Mouse (Mus musculus): Measurements from ENCODE around the gene Cnr2. TPM values are rescaled to one million over a fixed set of nuclear protein-coding genes. Genes with fewer than 3 reads are reported as not detected.

Gene Cnr2
- total and polyA plus RNA-seq, 2 experiments = 2.1 to 3.0 TPM

DNA sequence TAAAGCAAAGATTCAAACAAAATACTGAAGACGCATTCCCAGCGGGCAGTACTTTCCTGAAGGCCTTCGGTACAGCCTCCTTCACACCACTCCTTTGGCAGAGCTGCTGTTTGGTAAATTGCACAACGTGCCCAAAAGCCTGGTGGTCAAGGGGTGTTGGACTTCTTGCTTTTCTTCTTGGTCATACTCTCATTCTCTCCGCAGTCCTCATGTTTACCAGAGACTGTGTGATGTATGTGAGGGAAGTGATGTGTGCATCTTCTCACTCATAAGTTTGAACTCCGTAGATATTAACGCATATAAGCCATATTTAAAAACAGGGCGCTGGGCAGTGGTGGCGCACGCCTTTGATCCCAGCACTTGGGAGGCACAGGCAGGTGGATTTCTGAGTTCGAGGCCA is 40.6 kb upstream of the Cnr2 start:
- TF ChIP-seq POLR2A (IDR thresholded peaks at IDR 0.05; ENCODE audit: extremely low read depth, insufficient read depth, low read length) (no peak), CTCF (IDR thresholded peaks at IDR 0.05; ENCODE audit: low read depth, low read length) (no peak)
- Histone ChIP-seq H3K4me1 (ENCODE audit: control insufficient read depth, insufficient read depth, low read length) (peaks cover 4% of the 10 kb centered on the region), H3K9ac (ENCODE audit: low read depth, low read length) (no peak overlapping the region), H3K36me3 (ENCODE audit: control insufficient read depth, insufficient read depth, low read length) (no peaks in the 10 kb centered on the region), H3K27me3 (ENCODE audit: control insufficient read depth, insufficient read depth, low read length) (no peaks in the 10 kb centered on the region), H3K4me3 (ENCODE audit: insufficient read depth, low read depth, low read length) (no peak overlapping the region), H3K27ac (replicated peaks; ENCODE audit: insufficient read depth, low read depth, low read length) (no peak overlapping the region), H3K79me2 (ENCODE audit: control insufficient read depth, insufficient read depth, low read length) (peaks cover 9% of the 10 kb centered on the region; the same call in 1 of the 2 replicates)
- DNase-seq (ENCODE audit: extremely low read depth, low read depth, low spot score) = no peak
- WGBS = 69% methylated on average over 11 of the region's 11 CpGs

DNA sequence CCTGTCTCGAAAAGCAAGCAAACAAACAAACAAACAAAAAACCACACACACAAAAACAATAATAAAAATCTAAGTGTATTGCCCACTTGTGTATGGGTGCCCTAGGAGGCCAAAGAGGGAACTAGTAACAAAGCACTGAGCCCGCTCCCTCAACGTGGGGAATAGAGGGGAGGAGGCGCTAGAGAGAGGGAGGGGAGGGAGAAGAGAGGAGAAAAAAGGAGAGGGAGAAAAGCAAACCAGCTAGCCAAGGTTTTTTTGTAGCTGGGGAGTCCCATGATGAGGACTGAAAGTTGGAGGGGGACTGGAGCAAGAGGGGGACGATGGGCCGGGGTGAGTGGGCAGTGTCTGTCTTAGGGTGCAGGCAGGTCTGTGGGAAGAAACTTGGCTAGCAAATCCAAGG is 40.1 kb upstream of the Cnr2 start:
- Histone ChIP-seq H3K4me3 (ENCODE audit: insufficient read depth, low read depth, low read length) (peak overlapping the region; percentile 66), H3K79me2 (ENCODE audit: control insufficient read depth, insufficient read depth, low read length) (peaks cover 12% of the 10 kb centered on the region; the same call in 1 of the 2 replicates), H3K4me1 (ENCODE audit: control insufficient read depth, insufficient read depth, low read length) (peaks cover 6% of the 10 kb centered on the region), H3K9ac (ENCODE audit: low read depth, low read length) (peak overlapping the region; percentile 78), H3K36me3 (ENCODE audit: control insufficient read depth, insufficient read depth, low read length) (no peaks in the 10 kb centered on the region), H3K27me3 (ENCODE audit: control insufficient read depth, insufficient read depth, low read length) (no peaks in the 10 kb centered on the region), H3K27ac (replicated peaks; ENCODE audit: insufficient read depth, low read depth, low read length) (peak overlapping the region; percentile 67)
- DNase-seq (ENCODE audit: extremely low read depth, low read depth, low spot score) = no peak
- 3% methylated on average over 6 of the region's 6 CpGs for WGBS
- TF ChIP-seq CTCF (IDR thresholded peaks at IDR 0.05; ENCODE audit: low read depth, low read length) (no peak), POLR2A (IDR thresholded peaks at IDR 0.05; ENCODE audit: extremely low read depth, insufficient read depth, low read length) (no peak)

DNA sequence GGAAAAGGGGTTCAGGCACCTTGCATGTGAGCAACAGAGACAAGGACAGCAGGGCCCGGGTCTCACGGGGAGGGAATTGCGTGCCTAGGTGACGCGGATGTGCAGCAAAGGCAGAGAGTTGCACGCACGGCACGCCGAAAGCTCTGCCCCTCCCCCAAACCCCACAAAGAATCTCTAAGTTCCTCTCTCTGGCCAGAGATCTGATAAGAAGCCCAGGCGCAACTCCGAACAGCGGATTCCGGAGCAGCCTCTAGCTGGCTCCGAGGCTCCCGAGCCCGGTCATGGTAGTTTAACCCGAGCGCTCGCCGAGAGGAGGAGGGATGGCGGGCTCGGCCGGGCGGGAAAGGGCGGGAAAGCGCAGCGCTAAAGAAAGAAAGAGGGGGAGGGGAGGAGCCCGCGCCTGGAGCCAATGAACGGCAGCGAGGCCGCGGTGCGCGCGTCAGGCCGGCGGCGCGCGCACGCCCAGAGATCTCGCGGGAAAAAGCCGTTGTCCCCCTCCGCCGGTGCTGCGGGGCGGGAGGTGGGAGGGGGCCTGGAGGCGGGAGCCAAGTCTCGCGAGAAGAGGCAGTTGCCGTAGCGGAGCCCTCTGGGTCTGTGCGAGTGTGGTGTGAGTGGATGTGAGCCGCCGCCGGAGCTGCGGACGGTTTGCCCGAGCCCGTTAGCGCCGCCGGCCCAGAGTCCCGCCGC is 39.5 kb upstream of the Cnr2 start, which contains the start of gene Srsf10:
TSS of gene Srsf10 (plus strand) at position 212 of the 687 bp plus-strand sequence.
- Histone ChIP-seq H3K79me2 (ENCODE audit: control insufficient read depth, insufficient read depth, low read length) (peaks cover 12% of the 10 kb centered on the region; the same call in 1 of the 2 replicates), H3K36me3 (ENCODE audit: control insufficient read depth, insufficient read depth, low read length) (no peaks in the 10 kb centered on the region), H3K27me3 (ENCODE audit: control insufficient read depth, insufficient read depth, low read length) (no peaks in the 10 kb centered on the region), H3K27ac (replicated peaks; ENCODE audit: insufficient read depth, low read depth, low read length) (peak within 1 kb of the TSS; percentile 89), H3K9ac (ENCODE audit: low read depth, low read length) (peak within 1 kb of the TSS; percentile 93), H3K4me3 (ENCODE audit: insufficient read depth, low read depth, low read length) (peak within 1 kb of the TSS; percentile 84), H3K4me1 (ENCODE audit: control insufficient read depth, insufficient read depth, low read length) (peaks cover 6% of the 10 kb centered on the region)
- WGBS = under 1% methylated on average over 62 of the region's 67 CpGs
- TF ChIP-seq POLR2A (IDR thresholded peaks at IDR 0.05; ENCODE audit: extremely low read depth, insufficient read depth, low read length) (peak; percentile 83), CTCF (IDR thresholded peaks at IDR 0.05; ENCODE audit: low read depth, low read length) (no peak)
- peak; percentile 86 for DNase-seq (ENCODE audit: extremely low read depth, low read depth, low spot score)

DNA sequence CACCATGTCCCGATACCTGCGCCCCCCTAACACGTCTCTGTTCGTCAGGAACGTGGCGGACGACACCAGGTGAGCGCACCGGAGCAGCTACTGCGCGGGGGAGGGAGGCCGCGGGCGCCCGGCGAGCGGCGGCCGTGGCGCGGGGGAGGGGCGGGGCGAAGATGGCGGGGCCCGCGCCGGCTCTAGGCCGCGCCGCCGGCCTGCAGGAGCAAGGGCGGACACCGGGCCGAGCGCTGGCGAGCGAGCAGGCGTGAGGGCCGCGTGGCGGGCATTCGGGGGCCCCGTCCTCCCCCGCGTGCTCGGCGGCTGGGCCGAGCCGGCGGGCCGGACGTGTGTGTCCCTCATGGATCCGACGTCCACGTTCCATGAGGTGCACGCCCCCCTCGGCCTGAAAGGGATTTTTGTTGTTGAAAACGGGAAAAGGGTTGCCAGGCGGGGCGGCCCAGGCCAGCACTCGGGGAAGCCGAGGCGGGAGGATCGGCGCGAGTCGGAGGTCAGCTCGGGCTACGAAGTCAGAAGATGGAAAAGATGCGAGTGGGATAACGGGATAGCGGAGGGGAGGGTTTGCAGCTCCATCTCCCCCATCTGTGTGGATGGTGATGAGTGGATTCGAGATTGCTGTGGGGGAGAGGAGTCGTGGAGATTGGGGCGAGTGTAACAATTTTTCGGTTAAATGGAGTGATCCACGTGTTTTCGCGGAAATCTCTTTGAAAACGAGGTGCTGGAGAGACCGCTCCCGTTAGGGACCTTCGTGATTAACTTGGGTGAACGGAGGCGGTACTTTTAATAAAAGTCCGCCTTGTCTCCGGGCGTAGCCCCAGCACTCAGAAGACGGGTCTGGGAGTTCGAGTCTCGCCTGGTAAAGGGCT is 38.7 kb upstream of the Cnr2 start:
- H3K27ac ChIP-seq (replicated peaks; ENCODE audit: insufficient read depth, low read depth, low read length) = peak overlapping the region; percentile 89
- H3K4me1 ChIP-seq (ENCODE audit: control insufficient read depth, insufficient read depth, low read length) = peaks cover 6% of the 10 kb centered on the region
- H3K9ac ChIP-seq (ENCODE audit: low read depth, low read length) = peak overlapping the region; percentile 93
- no peak for TF ChIP-seq POLR2A (IDR thresholded peaks at IDR 0.05; ENCODE audit: extremely low read depth, insufficient read depth, low read length)
- no peaks in the 10 kb centered on the region for H3K27me3 ChIP-seq (ENCODE audit: control insufficient read depth, insufficient read depth, low read length)
- peak overlapping the region; percentile 84 for H3K4me3 ChIP-seq (ENCODE audit: insufficient read depth, low read depth, low read length)
- H3K36me3 ChIP-seq (ENCODE audit: control insufficient read depth, insufficient read depth, low read length) = no peaks in the 10 kb centered on the region
- WGBS = under 1% methylated on average over 91 of the region's 91 CpGs
- DNase-seq (ENCODE audit: extremely low read depth, low read depth, low spot score) = no peak
- peaks cover 12% of the 10 kb centered on the region; the same call in 1 of the 2 replicates for H3K79me2 ChIP-seq (ENCODE audit: control insufficient read depth, insufficient read depth, low read length)

DNA sequence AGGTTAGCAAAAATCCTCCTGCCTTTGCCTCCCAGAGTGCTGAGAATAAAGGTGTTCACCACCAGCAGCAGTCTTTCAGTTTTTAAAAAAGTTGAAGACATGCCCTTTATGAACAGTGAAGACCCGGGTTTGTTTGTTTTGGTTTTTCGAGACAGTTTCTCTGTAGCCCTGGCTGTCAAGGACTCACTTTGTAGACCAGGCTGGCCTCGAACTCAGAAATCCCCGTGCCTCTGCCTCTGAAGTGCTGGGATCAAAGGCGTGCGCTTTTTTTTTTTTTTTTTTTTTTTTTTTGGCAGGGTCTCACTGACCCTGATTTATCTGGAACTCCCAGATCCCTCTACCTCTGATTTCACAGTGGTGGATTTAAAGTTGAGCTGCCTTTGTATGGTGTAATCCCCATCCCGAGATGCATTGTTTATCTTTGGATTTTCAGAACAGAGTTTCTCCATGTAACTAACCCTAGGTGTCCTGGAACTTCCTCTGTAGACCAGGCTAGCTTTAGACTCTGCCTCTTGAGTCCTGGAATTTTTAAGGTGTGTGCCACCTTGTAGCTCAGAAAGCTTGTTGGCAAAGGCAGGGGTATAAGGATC is 37.5 kb upstream of the Cnr2 start:
- Histone ChIP-seq H3K4me3 (ENCODE audit: insufficient read depth, low read depth, low read length) (no peak overlapping the region), H3K36me3 (ENCODE audit: control insufficient read depth, insufficient read depth, low read length) (peaks cover 5% of the 10 kb centered on the region), H3K79me2 (ENCODE audit: control insufficient read depth, insufficient read depth, low read length) (peaks cover 12% of the 10 kb centered on the region; the same call in 1 of the 2 replicates), H3K9ac (ENCODE audit: low read depth, low read length) (no peak overlapping the region), H3K4me1 (ENCODE audit: control insufficient read depth, insufficient read depth, low read length) (peaks cover 6% of the 10 kb centered on the region), H3K27ac (replicated peaks; ENCODE audit: insufficient read depth, low read depth, low read length) (no peak overlapping the region), H3K27me3 (ENCODE audit: control insufficient read depth, insufficient read depth, low read length) (no peaks in the 10 kb centered on the region)
- DNase-seq (ENCODE audit: extremely low read depth, low read depth, low spot score) = no peak
- TF ChIP-seq CTCF (IDR thresholded peaks at IDR 0.05; ENCODE audit: low read depth, low read length) (no peak), POLR2A (IDR thresholded peaks at IDR 0.05; ENCODE audit: extremely low read depth, insufficient read depth, low read length) (no peak)
- WGBS = 5% methylated on average over 7 of the region's 7 CpGs

Data from liver, adult 2 months (tissue).